Mouse (Mus musculus) ES-Bruce4 (cell line): ENCODE data around the gene Actr8. TPM values are rescaled to one million over a fixed set of nuclear protein-coding genes. Genes with fewer than 3 reads are reported as not detected.

Experiments used
- H3K27ac ChIP-seq: 2 replicates; pipeline ENCODE4 v1.5.1; 2012; ENCODE audit warnings: low read length, inconsistent platforms; ENCODE audit not compliant: insufficient read depth
- H3K27me3 ChIP-seq: 2 replicates; pipeline ENCODE4 v1.6.1; 2012; ENCODE audit warnings: mild to moderate bottlenecking, low read length, inconsistent platforms; ENCODE audit not compliant: control insufficient read depth, poor library complexity, insufficient read depth, severe bottlenecking
- H3K36me3 ChIP-seq: 2 replicates; pipeline ENCODE4 v1.6.1; 2012; ENCODE audit warnings: inconsistent platforms, mild to moderate bottlenecking, low read length, moderate library complexity; ENCODE audit not compliant: control insufficient read depth, poor library complexity, insufficient read depth, severe bottlenecking
- H3K4me1 ChIP-seq: one replicate; pipeline ENCODE4 v1.8.1; 2011; ENCODE audit warnings: low read length; ENCODE audit not compliant: control insufficient read depth, insufficient read depth
- H3K4me3 ChIP-seq: 2 replicates; pipeline ENCODE4 v1.5.1; 2011; ENCODE audit warnings: low read depth, mild to moderate bottlenecking, low read length
- H3K9ac ChIP-seq: 2 replicates; pipeline ENCODE4 v1.6.1; 2012; ENCODE audit warnings: low read depth, mild to moderate bottlenecking, inconsistent platforms; ENCODE audit not compliant: poor library complexity, severe bottlenecking
- H3K9me3 ChIP-seq: replicated peaks from 2 replicates; pipeline ENCODE4 v1.6.1; 2012; ENCODE audit warnings: mild to moderate bottlenecking, low read length, inconsistent platforms; ENCODE audit not compliant: control insufficient read depth, poor library complexity, insufficient read depth, severe bottlenecking
- CTCF ChIP-seq: IDR thresholded peaks from one replicate; pipeline ENCODE4 v1.8.1; 2011; ENCODE audit warnings: low read depth, low read length
- EP300 ChIP-seq: IDR thresholded peaks from 2 replicates; pipeline ENCODE4 v1.6.1; 2011; ENCODE audit warnings: low read depth, low read length; ENCODE audit not compliant: insufficient read depth
- POLR2A ChIP-seq: IDR thresholded peaks from one replicate; pipeline ENCODE4 v1.8.1; 2011; ENCODE audit warnings: low read length; ENCODE audit not compliant: insufficient read depth
- polyA plus RNA-seq: library from polyadenylated mRNA; stranded (reverse); fragments of >200 nt; gene quantifications from 2 replicates; pipeline ENCODE4 v1.2.4, GENCODE M21; 2011; ENCODE audit warnings: low read depth; ENCODE audit not compliant: missing spikeins, insufficient read depth, insufficient read length

Actr8 gene
- polyA plus RNA-seq, 1 experiment, result 54.7 TPM

DNA sequence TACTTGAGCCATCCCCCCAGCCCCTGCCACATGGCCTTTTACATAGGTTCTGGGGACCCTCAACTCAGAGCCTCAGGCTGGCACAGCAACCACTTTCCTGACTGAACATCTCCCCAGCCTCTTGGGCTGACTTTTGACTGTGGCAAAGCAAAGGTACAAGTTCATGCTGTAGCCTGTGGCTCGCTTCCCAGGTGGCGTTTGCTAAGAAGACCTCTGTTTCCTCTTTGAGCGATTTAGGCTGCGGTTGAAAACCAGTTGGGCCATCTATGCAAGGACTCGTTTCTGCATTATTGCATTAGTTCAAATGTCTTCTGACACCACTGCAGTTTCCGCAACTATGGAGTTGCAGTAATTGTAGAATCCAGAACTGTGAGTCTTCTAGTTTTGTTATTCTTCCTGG, 44.3 kb downstream of the Actr8 start:
- H3K27me3 ChIP-seq, result no peaks in the 10 kb centered on the region
- no peaks in the 10 kb centered on the region for H3K9me3 ChIP-seq
- H3K9ac ChIP-seq, result no peak overlapping the region
- no peak overlapping the region for H3K27ac ChIP-seq
- TF ChIP-seq POLR2A, result no peak
- TF ChIP-seq EP300, result no peak
- TF ChIP-seq CTCF, result no peak
- no peak overlapping the region for H3K4me3 ChIP-seq
- H3K36me3 ChIP-seq, result no peaks in the 10 kb centered on the region
- H3K4me1 ChIP-seq, result no peaks in the 10 kb centered on the region

DNA sequence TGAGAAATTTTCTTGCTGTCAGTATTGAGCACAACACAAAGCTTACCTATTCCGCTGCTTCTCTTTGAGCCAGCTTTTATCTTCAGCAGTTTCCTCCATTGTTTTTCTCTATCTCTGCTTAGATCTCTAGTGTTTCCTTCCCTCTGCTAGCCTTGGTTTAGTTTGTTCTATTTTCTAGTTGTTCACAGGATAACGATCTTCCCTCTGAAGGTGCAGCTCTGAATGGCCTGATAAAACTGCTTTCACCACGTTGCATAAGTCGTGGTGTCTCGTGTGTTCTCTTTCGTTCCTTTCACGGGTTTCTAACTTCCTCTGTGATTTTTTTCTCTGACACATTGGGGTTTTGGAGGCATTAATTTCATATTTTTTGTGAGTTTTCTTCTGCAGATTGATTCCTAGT, 46.2 kb downstream of the Actr8 start:
- no peaks in the 10 kb centered on the region for H3K27me3 ChIP-seq
- H3K36me3 ChIP-seq, result no peaks in the 10 kb centered on the region
- H3K4me3 ChIP-seq, result no peak overlapping the region
- no peak overlapping the region for H3K9ac ChIP-seq
- H3K9me3 ChIP-seq, result no peaks in the 10 kb centered on the region
- TF ChIP-seq POLR2A, result no peak
- TF ChIP-seq CTCF, result no peak
- no peak for TF ChIP-seq EP300
- H3K27ac ChIP-seq, result no peak overlapping the region
- H3K4me1 ChIP-seq, result no peaks in the 10 kb centered on the region

DNA sequence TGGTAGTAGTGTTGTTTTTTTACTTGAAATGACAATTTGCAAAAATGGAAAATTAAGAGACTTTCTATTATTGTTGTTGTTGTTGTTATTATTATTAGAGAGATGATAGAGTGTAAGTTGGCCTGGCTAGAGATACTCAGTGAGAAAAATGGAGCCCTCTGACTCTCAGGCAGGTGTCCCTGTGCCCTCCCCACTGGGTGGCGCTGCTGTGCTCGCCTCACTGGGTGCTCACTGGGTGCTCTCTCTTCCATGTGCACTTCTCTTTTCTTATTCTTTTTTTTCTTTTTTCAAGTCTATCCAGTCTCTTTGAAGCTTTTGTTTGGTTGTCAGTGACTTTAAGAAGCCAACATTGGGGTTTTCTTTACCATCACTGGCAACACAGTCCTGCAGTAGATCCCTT, 49.2 kb downstream of the Actr8 start:
- Histone ChIP-seq H3K9me3 (no peaks in the 10 kb centered on the region), H3K9ac (no peak overlapping the region), H3K4me1 (no peaks in the 10 kb centered on the region), H3K4me3 (no peak overlapping the region), H3K36me3 (no peaks in the 10 kb centered on the region), H3K27me3 (no peaks in the 10 kb centered on the region), H3K27ac (no peak overlapping the region)
- TF ChIP-seq CTCF (peak; percentile 76), EP300 (no peak)

DNA sequence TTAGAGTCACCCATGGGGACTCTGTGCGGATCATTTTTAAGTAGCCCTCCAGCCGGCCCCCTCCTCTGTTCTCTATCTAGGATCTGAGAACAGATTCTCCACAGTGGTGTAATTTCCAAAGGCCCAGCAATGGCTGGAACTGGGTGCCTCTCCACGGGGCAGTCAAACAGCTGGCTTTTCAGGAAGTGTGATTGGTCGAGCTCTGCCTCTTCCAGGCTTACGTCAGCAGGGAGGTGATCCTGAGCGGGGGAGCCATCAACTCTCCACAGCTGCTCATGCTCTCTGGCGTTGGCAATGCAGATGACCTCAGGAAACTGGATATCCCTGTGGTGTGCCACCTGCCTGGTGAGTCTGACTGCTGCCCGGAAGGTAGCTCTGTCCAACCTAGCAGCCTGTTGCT, 55.3 kb downstream of the Actr8 start:
- Histone ChIP-seq H3K4me1 (no peaks in the 10 kb centered on the region), H3K9ac (no peak overlapping the region), H3K27ac (no peak overlapping the region), H3K9me3 (no peaks in the 10 kb centered on the region), H3K4me3 (no peak overlapping the region), H3K36me3 (no peaks in the 10 kb centered on the region), H3K27me3 (no peaks in the 10 kb centered on the region)
- no peak for TF ChIP-seq POLR2A
- no peak for TF ChIP-seq CTCF
- TF ChIP-seq EP300, result no peak

DNA sequence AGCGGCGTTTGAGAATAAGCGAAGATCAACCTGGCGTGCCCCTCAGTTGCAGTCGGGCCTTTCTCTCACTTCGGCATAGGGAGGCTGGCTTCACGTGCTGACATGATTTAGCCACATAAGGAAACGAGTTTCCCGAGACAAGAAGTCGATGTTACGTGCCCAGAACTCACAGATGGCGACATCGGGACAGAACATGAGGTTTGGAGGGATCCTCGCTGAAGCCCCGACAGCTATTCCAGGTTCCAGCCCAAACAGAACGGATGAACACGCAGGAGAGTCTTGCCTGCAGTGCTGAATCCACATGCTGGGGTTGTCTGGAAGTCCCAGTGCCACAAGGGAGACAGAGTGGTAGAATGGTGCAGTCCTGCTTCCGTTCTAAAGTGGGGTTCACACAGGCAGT, 60.3 kb downstream of the Actr8 start:
- TF ChIP-seq POLR2A, result no peak
- no peak for TF ChIP-seq EP300
- no peak for TF ChIP-seq CTCF
- Histone ChIP-seq H3K27me3 (no peaks in the 10 kb centered on the region), H3K27ac (no peak overlapping the region), H3K9ac (no peak overlapping the region), H3K4me3 (no peak overlapping the region), H3K9me3 (no peaks in the 10 kb centered on the region), H3K36me3 (no peaks in the 10 kb centered on the region), H3K4me1 (no peaks in the 10 kb centered on the region)

DNA sequence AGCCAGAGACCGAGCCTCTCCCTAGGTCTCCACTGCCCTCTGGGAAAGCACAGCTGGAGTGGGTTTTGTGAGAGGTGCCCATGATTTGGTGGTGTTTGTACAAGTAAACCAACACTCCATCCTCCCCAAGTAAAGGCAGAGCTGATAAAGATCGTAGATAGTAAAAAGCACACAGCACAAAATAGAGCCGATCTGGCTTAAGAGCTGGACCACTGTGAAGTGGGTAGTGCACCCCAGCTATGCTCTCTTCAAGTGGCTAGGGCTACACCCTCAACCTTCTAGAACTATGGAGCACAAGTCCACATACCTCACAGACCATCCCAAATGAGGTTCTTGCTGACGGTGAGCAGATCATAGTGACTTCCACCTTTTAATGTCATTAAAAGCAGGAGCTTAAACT, 61.3 kb downstream of the Actr8 start:
- no peak for TF ChIP-seq EP300
- Histone ChIP-seq H3K27me3 (no peaks in the 10 kb centered on the region), H3K4me1 (no peaks in the 10 kb centered on the region), H3K27ac (no peak overlapping the region), H3K9me3 (no peaks in the 10 kb centered on the region), H3K36me3 (no peaks in the 10 kb centered on the region), H3K4me3 (no peak overlapping the region), H3K9ac (no peak overlapping the region)

DNA sequence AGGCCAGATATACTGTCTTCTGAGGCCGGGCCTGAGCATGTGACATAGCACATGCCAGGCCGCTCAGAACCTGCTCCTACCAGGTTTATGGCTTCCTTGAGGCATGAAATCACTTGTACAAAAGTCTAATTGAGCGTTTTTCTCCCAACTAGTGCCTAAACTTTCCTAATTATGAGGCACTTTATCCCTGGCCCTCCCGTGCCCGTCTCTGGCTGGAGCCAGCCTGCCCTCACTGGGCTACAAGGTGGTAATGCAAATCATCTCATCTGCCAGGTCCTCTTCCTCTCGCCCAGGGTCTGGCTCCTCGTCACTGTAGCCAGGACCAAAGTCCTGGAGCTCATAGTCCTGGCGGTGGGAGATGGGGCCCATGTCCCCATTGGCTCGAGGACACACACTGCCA, 63.7 kb downstream of the Actr8 start:
- no peak for TF ChIP-seq POLR2A
- TF ChIP-seq EP300, result no peak
- TF ChIP-seq CTCF, result no peak
- H3K9me3 ChIP-seq, result no peaks in the 10 kb centered on the region
- H3K36me3 ChIP-seq, result no peaks in the 10 kb centered on the region
- no peak overlapping the region for H3K27ac ChIP-seq
- no peaks in the 10 kb centered on the region for H3K27me3 ChIP-seq
- H3K4me1 ChIP-seq, result no peaks in the 10 kb centered on the region
- H3K9ac ChIP-seq, result no peak overlapping the region
- H3K4me3 ChIP-seq, result no peak overlapping the region
